Mouse (Mus musculus) myocyte (in vitro differentiated cells): ENCODE results near the gene Slc39a8. TPM values are rescaled to one million over a fixed set of nuclear protein-coding genes. Genes with fewer than 3 reads are reported as not detected.

Source experiments
- H3K27me3 ChIP-seq: one replicate; pipeline ENCODE4 v1.6.1; 2011; ENCODE audit not compliant: control insufficient read depth, insufficient read depth, insufficient read length
- H3K36me3 ChIP-seq: one replicate; pipeline ENCODE4 v1.6.1; 2011; ENCODE audit not compliant: control insufficient read depth, insufficient read depth
- H3K4me2 ChIP-seq: one replicate; pipeline ENCODE4 v1.6.1; 2011; ENCODE audit warnings: low read depth, control low read depth
- H3K4me3 ChIP-seq: one replicate; pipeline ENCODE4 v1.5.1; 2011; ENCODE audit warnings: mild to moderate bottlenecking, control low read depth, moderate library complexity
- H3K79me2 ChIP-seq: one replicate; pipeline ENCODE4 v1.6.1; 2011; ENCODE audit not compliant: control insufficient read depth, insufficient read depth
- H3ac ChIP-seq: one replicate; pipeline ENCODE4 v1.6.1; 2011; ENCODE audit not compliant: control insufficient read depth, insufficient read length
- CEBPB ChIP-seq: IDR thresholded peaks from 2 replicates; pipeline ENCODE4 v1.6.1; 2011; ENCODE audit warnings: mild to moderate bottlenecking, moderate library complexity; ENCODE audit not compliant: poor library complexity, insufficient read depth, severe bottlenecking
- E2F4 ChIP-seq: IDR thresholded peaks from one replicate; pipeline ENCODE4 v1.6.1; 2011; ENCODE audit warnings: mild to moderate bottlenecking, control low read depth, moderate library complexity; ENCODE audit not compliant: insufficient read depth
- MAX ChIP-seq: IDR thresholded peaks from one replicate; pipeline ENCODE4 v1.6.1; 2011; ENCODE audit warnings: low read depth, mild to moderate bottlenecking, control low read depth
- MYOD1 ChIP-seq, 3 experiments: IDR thresholded peaks; one replicate each; pipeline ENCODE4 v1.6.1; 2011; ENCODE audit warnings: control low read depth in 2 of 3, low read depth in 2 of 3, mild to moderate bottlenecking in 2 of 3, moderate library complexity in 1 of 3; ENCODE audit not compliant: insufficient read length in 2 of 3, control insufficient read depth in 1 of 3
- MYOG ChIP-seq, 3 experiments: IDR thresholded peaks; one replicate each; pipeline ENCODE4 v1.6.1; 2011; ENCODE audit warnings: control low read depth in 2 of 3, low read depth in 2 of 3, mild to moderate bottlenecking in 2 of 3; ENCODE audit not compliant: insufficient read length in 2 of 3, control insufficient read depth in 1 of 3, insufficient read depth in 1 of 3
- POLR2A ChIP-seq: IDR thresholded peaks from one replicate; pipeline ENCODE4 v1.6.1; 2011; ENCODE audit warnings: low read depth, mild to moderate bottlenecking, control low read depth, moderate library complexity; ENCODE audit not compliant: insufficient read length
- POLR2AphosphoS2 ChIP-seq: IDR thresholded peaks from one replicate; pipeline ENCODE4 v1.6.1; 2011; ENCODE audit warnings: low read depth, control low read depth; ENCODE audit not compliant: insufficient read length
- REST ChIP-seq: IDR thresholded peaks from one replicate; pipeline ENCODE4 v1.6.1; 2011; ENCODE audit warnings: mild to moderate bottlenecking, control low read depth, moderate library complexity; ENCODE audit not compliant: insufficient read depth, insufficient read length
- SRF ChIP-seq: IDR thresholded peaks from one replicate; pipeline ENCODE4 v1.6.1; 2011; ENCODE audit warnings: low read depth; ENCODE audit not compliant: control insufficient read depth, insufficient read length
- TCF12 ChIP-seq: IDR thresholded peaks from one replicate; pipeline ENCODE4 v1.6.1; 2011; ENCODE audit warnings: mild to moderate bottlenecking, control low read depth; ENCODE audit not compliant: poor library complexity, insufficient read depth, severe bottlenecking
- TCF3 ChIP-seq: IDR thresholded peaks from one replicate; pipeline ENCODE4 v1.6.1; 2011; ENCODE audit warnings: low read depth, control low read depth; ENCODE audit not compliant: insufficient read length
- USF1 ChIP-seq: IDR thresholded peaks from one replicate; pipeline ENCODE4 v1.6.1; 2011; ENCODE audit warnings: low read depth, mild to moderate bottlenecking, control low read depth, moderate library complexity
- polyA plus RNA-seq: library from polyadenylated mRNA; unstranded; fragments of >200 nt; fragmentation: generic; extraction: Trizol; gene quantifications from one replicate; pipeline ENCODE4 v1.2.1, GENCODE M21; 2012; ENCODE audit warnings: missing spikeins

Gene Slc39a8
- polyA plus RNA-seq, 1 experiment, result 0.96 TPM

DNA sequence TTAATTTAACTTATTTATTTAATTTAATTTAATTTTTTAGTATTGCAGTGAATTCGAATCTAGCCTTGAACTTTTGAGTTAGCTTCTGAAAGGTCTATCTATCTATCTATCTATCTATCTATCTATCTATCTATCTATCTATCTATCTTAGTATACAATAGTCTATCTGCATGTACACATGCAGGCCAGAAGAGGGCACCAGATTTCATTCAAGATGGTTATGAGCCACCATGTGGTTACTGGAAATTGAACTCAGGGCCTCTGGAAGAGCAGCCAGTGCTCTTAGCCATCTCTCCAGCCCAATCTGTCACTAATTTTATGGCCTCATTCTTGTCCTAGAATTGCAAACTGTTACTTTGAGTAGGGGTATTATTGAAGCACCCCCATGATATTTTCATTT is 78.3 kb downstream of the Slc39a8 start:
- TF ChIP-seq SRF (no peak), USF1 (no peak)
- Histone ChIP-seq H3ac (no peak overlapping the region), H3K36me3 (no peaks in the 10 kb centered on the region), H3K4me3 (no peak overlapping the region), H3K4me2 (no peak overlapping the region), H3K79me2 (no peaks in the 10 kb centered on the region), H3K27me3 (no peaks in the 10 kb centered on the region)

DNA sequence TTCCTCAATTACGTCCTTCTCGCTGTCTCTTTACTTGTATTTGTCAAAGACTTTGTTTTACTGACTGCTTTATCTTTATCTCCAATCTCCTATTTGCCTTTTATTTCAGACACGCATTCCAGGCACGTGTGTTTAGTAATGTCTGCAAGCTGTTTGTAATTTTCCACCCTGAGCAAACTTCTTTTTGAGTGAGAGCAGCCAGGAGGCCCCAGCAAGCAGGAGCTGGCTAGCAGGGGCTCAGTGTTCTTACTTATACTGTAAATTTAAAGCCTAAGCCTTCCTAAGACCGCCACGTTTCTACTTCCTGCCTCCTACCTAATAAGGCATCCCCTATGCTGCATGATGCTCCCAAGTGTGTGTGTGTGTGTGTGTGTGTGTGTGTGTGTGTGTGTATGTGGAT is 79.8 kb downstream of the Slc39a8 start:
- H3ac ChIP-seq, result no peak overlapping the region
- H3K27me3 ChIP-seq, result no peaks in the 10 kb centered on the region
- TF ChIP-seq SRF, result no peak
- no peak for TF ChIP-seq USF1
- TF ChIP-seq E2F4, result no peak
- TF ChIP-seq MYOD1 (IDR thresholded peaks at IDR 0.05; ENCODE audit: control insufficient read depth in 1 of 3, insufficient read length in 2 of 3, low read depth in 2 of 3), result no peak
- no peak for TF ChIP-seq REST
- TF ChIP-seq POLR2A, result no peak
- TF ChIP-seq POLR2AphosphoS2, result no peak
- no peaks in the 10 kb centered on the region for H3K36me3 ChIP-seq
- H3K79me2 ChIP-seq, result no peaks in the 10 kb centered on the region
- H3K4me3 ChIP-seq, result no peak overlapping the region
- no peak overlapping the region for H3K4me2 ChIP-seq

DNA sequence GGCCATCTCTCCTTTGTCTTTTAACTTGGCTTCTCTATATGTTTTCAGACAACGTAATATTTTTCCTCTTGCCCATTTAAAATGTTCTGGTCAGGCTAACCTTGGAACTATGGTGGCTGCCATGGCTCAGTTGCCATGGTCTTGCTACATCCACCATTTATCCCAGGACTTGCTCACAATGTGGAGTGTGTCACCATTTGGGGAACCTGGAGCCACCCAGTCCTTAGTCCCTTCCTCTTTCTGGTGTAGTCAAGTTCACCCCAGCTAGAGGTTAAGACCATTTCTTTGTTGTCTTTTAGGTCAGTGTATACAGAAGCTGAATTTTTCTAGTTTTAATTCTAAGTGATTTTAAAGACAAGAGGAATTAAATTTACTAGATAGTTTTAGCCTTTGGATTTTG is 80.7 kb downstream of the Slc39a8 start:
- H3K79me2 ChIP-seq, result no peaks in the 10 kb centered on the region
- no peaks in the 10 kb centered on the region for H3K27me3 ChIP-seq
- no peak overlapping the region for H3K4me2 ChIP-seq
- H3K36me3 ChIP-seq, result no peaks in the 10 kb centered on the region
- TF ChIP-seq MAX, result no peak
- TF ChIP-seq TCF3, result no peak
- TF ChIP-seq TCF12, result no peak
- TF ChIP-seq MYOG (IDR thresholded peaks at IDR 0.05; ENCODE audit: control insufficient read depth in 1 of 3, insufficient read depth in 1 of 3, insufficient read length in 2 of 3, low read depth in 2 of 3), result no peak
- no peak for TF ChIP-seq CEBPB
- no peak for TF ChIP-seq POLR2AphosphoS2
- TF ChIP-seq E2F4, result no peak
- no peak overlapping the region for H3K4me3 ChIP-seq
- H3ac ChIP-seq, result no peak overlapping the region

DNA sequence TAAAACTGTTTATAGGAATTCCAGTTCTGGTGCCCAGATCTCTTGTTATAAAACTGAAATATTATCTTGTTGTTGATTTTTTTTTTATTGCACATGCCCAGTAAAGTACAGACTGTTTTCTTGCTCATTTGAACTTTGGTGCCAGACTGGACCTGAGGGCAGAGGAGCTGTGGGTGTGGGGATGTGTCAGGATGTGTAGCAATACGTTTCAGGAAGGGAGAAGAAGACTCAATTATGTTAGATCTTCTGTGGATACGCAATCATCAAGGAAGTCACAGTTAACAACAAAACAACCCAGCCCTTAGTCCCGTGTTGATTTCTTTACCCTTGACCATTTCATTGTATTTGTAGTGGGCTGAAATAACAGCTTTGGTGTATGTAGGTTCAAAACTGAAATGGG is 81.9 kb downstream of the Slc39a8 start:
- H3K36me3 ChIP-seq, result no peaks in the 10 kb centered on the region
- no peak overlapping the region for H3K4me2 ChIP-seq
- no peak overlapping the region for H3ac ChIP-seq
- no peak for TF ChIP-seq POLR2A
- TF ChIP-seq POLR2AphosphoS2, result no peak
- no peaks in the 10 kb centered on the region for H3K79me2 ChIP-seq
- no peaks in the 10 kb centered on the region for H3K27me3 ChIP-seq
- H3K4me3 ChIP-seq, result no peak overlapping the region

DNA sequence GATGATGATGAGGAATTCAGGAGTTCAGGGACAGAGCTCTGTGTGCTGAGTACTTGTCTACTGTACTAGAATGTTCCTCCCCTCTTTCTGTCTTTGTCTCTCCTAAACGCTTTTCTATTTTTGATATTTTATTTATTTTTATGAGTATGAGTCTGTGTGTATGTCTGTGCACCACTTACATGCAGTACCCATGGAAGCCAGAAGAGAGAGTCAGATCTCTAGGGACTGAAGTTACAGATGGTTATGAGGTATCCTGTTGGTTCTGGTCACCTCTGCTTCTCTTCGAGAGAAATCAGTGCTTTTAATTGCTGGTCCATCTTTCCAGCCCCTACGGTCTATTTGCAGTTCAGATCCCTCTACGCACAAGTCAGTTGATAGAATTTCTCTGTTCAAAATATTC is 90.9 kb downstream of the Slc39a8 start:
- no peaks in the 10 kb centered on the region for H3K36me3 ChIP-seq
- no peaks in the 10 kb centered on the region for H3K79me2 ChIP-seq
- no peak overlapping the region for H3K4me2 ChIP-seq
- no peak overlapping the region for H3K4me3 ChIP-seq
- no peak overlapping the region for H3ac ChIP-seq
- H3K27me3 ChIP-seq, result no peaks in the 10 kb centered on the region
- no peak for TF ChIP-seq MAX

DNA sequence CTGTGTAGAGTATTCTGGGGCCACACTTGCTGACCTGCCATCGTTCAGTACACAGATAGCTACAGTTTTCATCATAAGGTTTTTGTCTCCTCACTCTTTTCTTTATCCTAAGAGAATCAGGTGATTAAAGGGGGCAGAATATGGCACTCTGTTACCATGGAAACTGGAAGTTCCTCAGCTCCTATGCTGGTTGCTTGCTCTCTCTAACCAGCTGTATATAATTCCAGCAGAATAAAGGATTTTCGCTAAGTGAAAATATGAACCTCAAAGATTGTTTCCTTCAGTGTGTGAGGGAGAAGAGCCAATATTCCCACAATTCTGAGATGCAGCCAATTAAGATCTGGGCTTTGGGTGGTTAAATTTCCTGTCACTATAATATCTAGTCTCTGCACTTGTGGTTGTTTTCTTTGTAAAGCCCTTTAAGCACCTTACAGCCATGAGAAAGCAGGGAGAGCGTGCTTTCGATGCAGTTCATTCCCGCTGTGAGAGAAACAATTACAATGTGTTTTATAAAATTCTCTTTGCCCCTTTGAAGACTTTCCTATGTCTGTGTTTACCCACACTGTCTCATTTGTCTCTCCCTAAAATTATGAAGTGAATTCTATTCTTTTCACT is 93.6 kb downstream of the Slc39a8 start:
- H3ac ChIP-seq, result no peak overlapping the region
- TF ChIP-seq MAX (no peak), REST (no peak), TCF12 (no peak), SRF (no peak), POLR2AphosphoS2 (no peak), TCF3 (no peak), POLR2A (no peak), MYOD1 (IDR thresholded peaks at IDR 0.05; ENCODE audit: control insufficient read depth in 1 of 3, insufficient read length in 2 of 3, low read depth in 2 of 3) (no peak)
- H3K4me2 ChIP-seq, result no peak overlapping the region
- H3K4me3 ChIP-seq, result no peak overlapping the region
- no peaks in the 10 kb centered on the region for H3K36me3 ChIP-seq
- no peaks in the 10 kb centered on the region for H3K79me2 ChIP-seq
- H3K27me3 ChIP-seq, result no peaks in the 10 kb centered on the region
